Mouse (Mus musculus): ENCODE data around the gene Gm11127. TPM values are rescaled to one million over a fixed set of nuclear protein-coding genes. Genes with fewer than 3 reads are reported as not detected.

Gene Gm11127
- total and polyA plus RNA-seq, 3 experiments: 1.5 to 6.4 TPM; not detected in 1

DNA sequence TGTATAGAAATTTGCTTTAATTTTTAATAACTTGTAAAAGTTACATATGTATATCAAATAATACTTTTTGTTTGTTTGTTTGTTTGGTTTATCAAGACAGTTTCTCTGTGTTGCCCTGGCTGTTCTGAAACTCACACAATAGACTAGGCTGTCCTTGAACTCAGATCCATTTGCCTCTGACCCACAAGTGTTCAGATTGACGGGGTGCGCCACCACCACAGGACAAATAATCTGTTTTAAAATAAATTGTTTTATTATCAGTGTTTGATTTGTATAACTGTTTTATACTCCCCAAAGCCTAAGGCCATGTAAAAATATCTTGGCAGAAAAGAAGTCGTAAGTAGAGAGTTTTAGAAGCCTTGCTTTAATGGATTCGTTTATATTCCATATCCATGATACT is 30.5 kb downstream of the Gm11127 start:
- Histone ChIP-seq H3K36me3 (ENCODE audit: control insufficient read depth in 1 of 2, insufficient read depth in 2 of 2, low read length in 2 of 2) (peaks cover 2 to 48% of the 10 kb centered on the region in 2 experiments; a peak in 3 of 4 replicates), H3K27ac (ENCODE audit: control insufficient read depth, low read depth, low read length) (no peak overlapping the region), H3K4me3 (ENCODE audit: control insufficient read depth in 1 of 2, insufficient read depth in 1 of 2, low read depth in 2 of 2, low read length in 2 of 2) (no peak overlapping the region), H3K27me3 (ENCODE audit: control insufficient read depth in 1 of 2, insufficient read depth in 2 of 2, low read length in 2 of 2) (no peaks in the 10 kb centered on the region), H3K9me3 (replicated peaks; ENCODE audit: insufficient read depth, low read length) (no peaks in the 10 kb centered on the region), H3K79me2 (ENCODE audit: control insufficient read depth, insufficient read depth, low read length, poor library complexity) (peaks cover 56% of the 10 kb centered on the region), H3K4me1 (ENCODE audit: control insufficient read depth in 1 of 2, insufficient read depth in 2 of 2, low read length in 2 of 2) (peaks cover 36 to 50% of the 10 kb centered on the region in 2 experiments), H3K9ac (ENCODE audit: control insufficient read depth, low read depth, low read length, poor library complexity, severe bottlenecking) (no peak overlapping the region)
- TF ChIP-seq ETS1 (IDR thresholded peaks at IDR 0.05; ENCODE audit: low read depth, low read length) (no peak), RCOR1 (IDR thresholded peaks at IDR 0.05; ENCODE audit: low read depth, low read length) (no peak), GABPA (IDR thresholded peaks at IDR 0.05; ENCODE audit: low read depth, low read length) (no peak), MYB (IDR thresholded peaks at IDR 0.05; ENCODE audit: low read depth, low read length) (no peak), HCFC1 (IDR thresholded peaks at IDR 0.05; ENCODE audit: low read depth, low read length) (no peak), SIN3A (IDR thresholded peaks at IDR 0.05; ENCODE audit: low read length) (no peak), JUND (IDR thresholded peaks at IDR 0.05; ENCODE audit: low read depth, low read length) (no peak), NRF1 (IDR thresholded peaks at IDR 0.05; ENCODE audit: insufficient read depth, low read depth, low read length, poor library complexity, severe bottlenecking) (no peak), BHLHE40 (IDR thresholded peaks at IDR 0.05; ENCODE audit: borderline replicate concordance, low read depth, low read length) (no peak), KAT2A (conservative IDR thresholded peaks at IDR 0.05; ENCODE audit: low read depth, low read length) (no peak), SMC3 (IDR thresholded peaks at IDR 0.05; ENCODE audit: low read depth, low read length) (no peak), CHD2 (IDR thresholded peaks at IDR 0.05; ENCODE audit: low read length) (no peak), GATA1 (IDR thresholded peaks at IDR 0.05; ENCODE audit: low read depth, low read length) (no peak), MXI1 (IDR thresholded peaks at IDR 0.05; ENCODE audit: low read depth, low read length) (no peak), TBP (IDR thresholded peaks at IDR 0.05; ENCODE audit: low read depth, low read length) (no peak), TAL1 (IDR thresholded peaks at IDR 0.05; ENCODE audit: low read length) (no peak)
- DNase-seq (ENCODE audit: low read depth, low spot score): no peak

DNA sequence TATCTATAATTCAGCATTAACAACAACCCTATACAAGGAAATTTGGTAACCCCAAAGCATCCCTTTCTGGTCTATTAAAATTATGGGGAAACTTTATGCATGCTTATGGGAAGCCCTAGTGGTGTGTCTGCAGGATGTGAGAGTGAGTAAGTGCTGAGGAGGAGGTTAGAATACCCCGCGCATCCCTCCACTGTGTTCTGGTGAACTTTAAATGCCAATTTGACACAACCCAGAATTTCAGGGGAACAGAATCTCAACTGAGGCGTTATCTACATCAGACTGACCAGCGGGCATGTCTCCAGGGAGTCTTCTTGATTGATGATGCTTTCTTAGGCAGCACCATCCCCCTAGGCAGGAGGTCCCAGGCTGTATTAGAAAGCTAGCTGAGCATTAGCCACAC is 32.3 kb downstream of the Gm11127 start:
- Histone ChIP-seq H3K9ac (ENCODE audit: control insufficient read depth, low read depth, low read length, poor library complexity, severe bottlenecking) (no peak overlapping the region), H3K4me1 (ENCODE audit: control insufficient read depth in 1 of 2, insufficient read depth in 2 of 2, low read length in 2 of 2) (peaks cover 43 to 60% of the 10 kb centered on the region in 2 experiments), H3K27ac (ENCODE audit: control insufficient read depth, low read depth, low read length) (no peak overlapping the region), H3K27me3 (ENCODE audit: control insufficient read depth in 1 of 2, insufficient read depth in 2 of 2, low read length in 2 of 2) (no peaks in the 10 kb centered on the region), H3K79me2 (ENCODE audit: control insufficient read depth, insufficient read depth, low read length, poor library complexity) (peaks cover 61% of the 10 kb centered on the region), H3K4me3 (ENCODE audit: control insufficient read depth in 1 of 2, insufficient read depth in 1 of 2, low read depth in 2 of 2, low read length in 2 of 2) (no peak overlapping the region), H3K9me3 (replicated peaks; ENCODE audit: insufficient read depth, low read length) (no peaks in the 10 kb centered on the region), H3K36me3 (ENCODE audit: control insufficient read depth in 1 of 2, insufficient read depth in 2 of 2, low read length in 2 of 2) (peaks cover 2 to 60% of the 10 kb centered on the region in 2 experiments; a peak in 3 of 4 replicates)
- TF ChIP-seq ZKSCAN1 (IDR thresholded peaks at IDR 0.05; ENCODE audit: low read depth, low read length) (no peak), USF2 (IDR thresholded peaks at IDR 0.05; ENCODE audit: borderline replicate concordance in 1 of 2, insufficient read depth in 1 of 2, low read depth in 1 of 2, low read length in 2 of 2) (no peak), MAX (IDR thresholded peaks at IDR 0.05; ENCODE audit: low read length) (no peak), ETS1 (IDR thresholded peaks at IDR 0.05; ENCODE audit: low read depth, low read length) (no peak; the same call in 1 of the 2 replicates), POLR2AphosphoS2 (IDR thresholded peaks at IDR 0.05; ENCODE audit: low read length) (no peak), KAT2A (conservative IDR thresholded peaks at IDR 0.05; ENCODE audit: low read depth, low read length) (no peak), TCF12 (IDR thresholded peaks at IDR 0.05; ENCODE audit: low read depth, low read length) (no peak), USF1 (IDR thresholded peaks at IDR 0.05; ENCODE audit: low read depth, low read length) (no peak), CHD1 (IDR thresholded peaks at IDR 0.05; ENCODE audit: low read depth, low read length) (no peak), ZNF384 (IDR thresholded peaks at IDR 0.05; ENCODE audit: low read depth, low read length) (no peak), MXI1 (IDR thresholded peaks at IDR 0.05; ENCODE audit: low read depth, low read length) (no peak), MAFK (IDR thresholded peaks at IDR 0.05; ENCODE audit: borderline replicate concordance, low read depth, low read length) (no peak), SIN3A (IDR thresholded peaks at IDR 0.05; ENCODE audit: low read length) (no peak), JUND (IDR thresholded peaks at IDR 0.05; ENCODE audit: low read depth, low read length) (no peak), E2F4 (IDR thresholded peaks at IDR 0.05; ENCODE audit: borderline replicate concordance, low read depth, low read length) (no peak), POLR2A (IDR thresholded peaks at IDR 0.05; ENCODE audit: control insufficient read depth in 1 of 2, insufficient read depth in 1 of 2, low read depth in 1 of 2, low read length in 2 of 2, poor library complexity in 1 of 2) (no peak), GABPA (IDR thresholded peaks at IDR 0.05; ENCODE audit: low read depth, low read length) (no peak), SMC3 (IDR thresholded peaks at IDR 0.05; ENCODE audit: low read depth, low read length) (no peak)
- no peak for DNase-seq (ENCODE audit: low read depth, low spot score)
